Mouse (Mus musculus) liver, postnatal 0 days (tissue): Measurements from ENCODE around the gene Fcamr. TPM values are rescaled to one million over a fixed set of nuclear protein-coding genes. Genes with fewer than 3 reads are reported as not detected.

Experiments
- ATAC-seq: fragments of 200-750 bp; cut with Nextera tagmentation; 2 replicates; pipeline ENCODE4 v1.8.0; 2017; ENCODE audit warnings: mild to moderate bottlenecking, moderate library complexity
- DNase-seq: peaks from one replicate; pipeline ENCODE4 v3.0.0-alpha.2; 2016
- H3K27ac ChIP-seq: fragments of 300-500 bp; sonication (generic); 2 replicates; pipeline ENCODE4 v1.5.1; 2014; ENCODE audit warnings: antibody characterized with exemption, moderate library complexity, mild to moderate bottlenecking, low read depth
- H3K27me3 ChIP-seq: fragments of 300-500 bp; sonication (generic); 2 replicates; pipeline ENCODE4 v1.6.1; 2014; ENCODE audit warnings: low read length, control low read depth, mixed read lengths; ENCODE audit not compliant: insufficient read depth
- H3K36me3 ChIP-seq: fragments of 300-500 bp; sonication (generic); replicated peaks from 2 replicates; pipeline ENCODE4 v1.6.1; 2014; ENCODE audit warnings: mild to moderate bottlenecking, control low read depth, low read length, moderate library complexity, mixed read lengths; ENCODE audit not compliant: insufficient read depth
- H3K4me1 ChIP-seq: fragments of 300-500 bp; sonication (generic); 2 replicates; pipeline ENCODE4 v1.6.1; 2014; ENCODE audit warnings: antibody characterized with exemption, mild to moderate bottlenecking, control low read depth; ENCODE audit not compliant: insufficient read depth
- H3K4me2 ChIP-seq: fragments of 300-500 bp; sonication (generic); 2 replicates; pipeline ENCODE4 v1.6.1; 2014; ENCODE audit warnings: low read depth, mild to moderate bottlenecking, low read length, moderate library complexity, mixed read lengths
- H3K4me3 ChIP-seq: fragments of 300-500 bp; sonication (generic); 2 replicates; pipeline ENCODE4 v1.5.1; 2014; ENCODE audit warnings: low read depth, low read length
- H3K9ac ChIP-seq: fragments of 300-500 bp; sonication (generic); replicated peaks from 2 replicates; pipeline ENCODE4 v1.6.1; 2014; ENCODE audit warnings: mild to moderate bottlenecking, moderate library complexity
- H3K9me3 ChIP-seq: fragments of 300-500 bp; sonication (generic); 2 replicates; pipeline ENCODE4 v1.6.1; 2016; ENCODE audit warnings: mild to moderate bottlenecking, control low read depth, low read length, mixed read lengths
- CTCF ChIP-seq: sonication (generic); IDR thresholded peaks from 2 replicates; pipeline ENCODE4 v1.5.1; 2016; ENCODE audit warnings: antibody characterized with exemption, low read depth
- EP300 ChIP-seq: IDR thresholded peaks from 2 replicates; pipeline ENCODE4 v1.6.1; 2016; ENCODE audit warnings: antibody characterized with exemption, low read depth, mild to moderate bottlenecking
- WGBS: fragments of 180-500 bp; shearing (Covaris S2); extraction: QIAGEN DNeasy Blood & Tissue Kit; methylation state at CpG from one replicate; pipeline ENCODE4 v1.1.7; 2014; ENCODE audit not compliant: insufficient replicate concordance; 5-methylcytosine and 5-hydroxymethylcytosine counted together
- polyA plus RNA-seq: library from polyadenylated mRNA; unstranded; fragments of >200 nt; fragmentation: Nextera tagmentation; extraction: Ambion mirVana; gene quantifications from 2 replicates; pipeline ENCODE4 v1.2.1, GENCODE M21; 2015

The Fcamr gene
- polyA plus RNA-seq, 1 experiment from 2014 or later: not detected

GRCm38 (mm10) chr1:130811316-130811715 is 10.6 kb downstream of the Fcamr start:
- TF ChIP-seq CTCF (no peak), EP300 (no peak)

GRCm38 (mm10) chr1:130819737-130820136 is 19.0 kb downstream of the Fcamr start:
- no peaks in the 10 kb centered on the region for H3K9me3 ChIP-seq
- no peaks in the 10 kb centered on the region for H3K27me3 ChIP-seq
- H3K4me2 ChIP-seq: no peak overlapping the region
- ATAC-seq (no peak), DNase-seq (no peak)
- no peak overlapping the region for H3K27ac ChIP-seq
- WGBS: 63% methylated on average over 1 of the region's 1 CpGs
- H3K4me1 ChIP-seq: peaks cover 13% of the 10 kb centered on the region
- no peak for TF ChIP-seq EP300
- no peak for TF ChIP-seq CTCF
- H3K36me3 ChIP-seq: no peaks in the 10 kb centered on the region
- H3K9ac ChIP-seq: no peak overlapping the region
- H3K4me3 ChIP-seq: no peak overlapping the region

More at GRCm38 (mm10) chr1:130811316-130811715, 10.6 kb downstream of the Fcamr start:
- Histone ChIP-seq H3K9ac (no peak overlapping the region), H3K4me2 (no peak overlapping the region), H3K4me1 (no peaks in the 10 kb centered on the region), H3K27me3 (no peaks in the 10 kb centered on the region), H3K36me3 (no peaks in the 10 kb centered on the region), H3K9me3 (no peaks in the 10 kb centered on the region), H3K27ac (no peak overlapping the region), H3K4me3 (no peak overlapping the region)
- WGBS: 74% methylated on average over 17 of the region's 17 CpGs
- ATAC-seq: no peak
- no peak for DNase-seq

- H3K9me3 ChIP-seq: no peaks in the 10 kb centered on the region
- TF ChIP-seq EP300: no peak
- TF ChIP-seq CTCF: no peak
- no peak overlapping the region for H3K4me2 ChIP-seq
- peak overlapping the region; percentile 87; the same call in 1 of the 2 replicates for H3K27ac ChIP-seq
- WGBS: 68% methylated on average over 7 of the region's 7 CpGs
- peaks cover 13% of the 10 kb centered on the region for H3K4me1 ChIP-seq
- ATAC-seq (no peak), DNase-seq (no peak)
- H3K4me3 ChIP-seq: no peak overlapping the region
- no peak overlapping the region for H3K9ac ChIP-seq
- no peaks in the 10 kb centered on the region for H3K36me3 ChIP-seq
- no peaks in the 10 kb centered on the region for H3K27me3 ChIP-seq
These were observed 19.8 kb downstream of the Fcamr start for GRCm38 (mm10) chr1:130820316-130821148.

GRCm38 (mm10) chr1:130821149-130821471 is 20.4 kb downstream of the Fcamr start:
- Histone ChIP-seq H3K4me3 (no peak overlapping the region), H3K9me3 (no peaks in the 10 kb centered on the region), H3K4me2 (no peak overlapping the region), H3K36me3 (no peaks in the 10 kb centered on the region), H3K27me3 (no peaks in the 10 kb centered on the region), H3K27ac (peak overlapping the region; percentile 87), H3K4me1 (peaks cover 13% of the 10 kb centered on the region), H3K9ac (no peak overlapping the region)
- 57% methylated on average over 2 of the region's 2 CpGs for WGBS
- ATAC-seq (no peak), DNase-seq (no peak)
- TF ChIP-seq EP300: no peak
- TF ChIP-seq CTCF: no peak

GRCm38 (mm10) chr1:130821911-130822625 is 21.4 kb downstream of the Fcamr start:
- Histone ChIP-seq H3K4me1 (peaks cover 13% of the 10 kb centered on the region), H3K27ac (peak overlapping the region; percentile 87), H3K4me2 (no peak overlapping the region), H3K9ac (peak overlapping the region; percentile 34; the same call in 1 of the 2 replicates), H3K36me3 (no peaks in the 10 kb centered on the region), H3K4me3 (no peak overlapping the region), H3K9me3 (no peaks in the 10 kb centered on the region), H3K27me3 (no peaks in the 10 kb centered on the region)
- 55% methylated on average over 9 of the region's 9 CpGs for WGBS
- ATAC-seq (peak; percentile 93), DNase-seq (peak; percentile 24)
- TF ChIP-seq EP300 (no peak), CTCF (no peak)

GRCm38 (mm10) chr1:130826448-130826847 is 25.7 kb downstream of the Fcamr start, which contains the start of gene Pigr:
Gene Pigr (plus strand): TSS chr1:130826684.
- ATAC-seq (no peak), DNase-seq (no peak)
- no peak within 1 kb of the TSS for H3K4me3 ChIP-seq
- peaks cover 5% of the 10 kb centered on the region for H3K4me1 ChIP-seq
- no peaks in the 10 kb centered on the region for H3K9me3 ChIP-seq
- WGBS: 79% methylated on average over 5 of the region's 5 CpGs
- H3K4me2 ChIP-seq: no peak within 1 kb of the TSS
- no peaks in the 10 kb centered on the region for H3K36me3 ChIP-seq
- no peaks in the 10 kb centered on the region for H3K27me3 ChIP-seq
- H3K27ac ChIP-seq: no peak within 1 kb of the TSS
- TF ChIP-seq CTCF: no peak
- TF ChIP-seq EP300: no peak
- H3K9ac ChIP-seq: no peak within 1 kb of the TSS
